Mouse (Mus musculus): ENCODE results near the gene Muc1. TPM values are rescaled to one million over a fixed set of nuclear protein-coding genes. Genes with fewer than 3 reads are reported as not detected.

Gene Muc1
- total and polyA plus RNA-seq, 3 experiments: 0.09 to 0.60 (median 0.38) TPM

DNA sequence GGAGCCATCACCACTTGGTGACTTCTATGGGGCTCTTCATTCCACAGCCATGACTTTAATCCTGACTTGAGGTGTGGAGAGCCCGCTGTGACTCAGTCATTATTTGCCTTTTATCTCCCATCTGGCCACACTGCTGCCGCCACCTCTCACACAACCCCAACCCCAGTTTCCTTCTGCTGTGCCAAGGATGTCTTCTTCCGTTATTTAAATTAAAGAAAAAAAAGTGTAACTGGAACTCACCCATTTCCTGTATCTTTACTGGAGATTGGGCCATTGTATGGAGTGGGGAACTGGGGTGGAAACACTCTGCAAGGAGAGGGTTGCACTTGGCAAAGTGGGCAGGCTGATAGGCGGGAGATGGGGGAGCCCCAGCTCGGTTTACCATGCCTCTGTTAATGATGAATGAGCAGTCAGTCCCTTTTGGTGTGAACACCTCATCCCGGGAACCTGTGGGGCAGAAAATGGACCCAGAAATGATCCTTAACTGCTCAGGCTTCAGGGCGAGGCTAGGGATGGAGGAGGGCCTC is 46.3 kb upstream of the Muc1 start:
- H3K27ac ChIP-seq (ENCODE audit: insufficient read depth, low read depth): no peak overlapping the region
- no peaks in the 10 kb centered on the region for H3K79me2 ChIP-seq (replicated peaks; ENCODE audit: control insufficient read depth, extremely low read depth, insufficient read depth, poor library complexity, severe bottlenecking)
- no peak for TF ChIP-seq ELF1 (IDR thresholded peaks at IDR 0.05; ENCODE audit: low read depth, low read length)
- H3K4me1 ChIP-seq (ENCODE audit: control insufficient read depth in 1 of 2, insufficient read depth in 2 of 2): peaks cover 0 to 10% of the 10 kb centered on the region in 2 experiments; a peak in 2 of 4 replicates
- H3K9ac ChIP-seq (ENCODE audit: insufficient read depth, low read depth): no peak overlapping the region
- no peak for DNase-seq (ENCODE audit: extremely low read depth)
- dilution Hi-C loops (cut with MboI; ENCODE audit: extremely low pct_ligation_motif_present, extremely low pct_unique_long_range_greater_than_20kb, low sequenced_read_pairs): no loop called here
- H3K9me3 ChIP-seq (replicated peaks; ENCODE audit: low read length): no peaks in the 10 kb centered on the region
- H3K4me2 ChIP-seq (ENCODE audit: insufficient read depth, low read depth, poor library complexity, severe bottlenecking): no peak overlapping the region
- H3K4me3 ChIP-seq (replicated peaks in 1 of 3; ENCODE audit: low read depth in 2 of 3, low read length in 2 of 3, poor library complexity in 1 of 3): no peak overlapping the region
- peaks cover 64 to 95% of the 10 kb centered on the region in 2 experiments for H3K36me3 ChIP-seq (replicated peaks in 1 of 2; ENCODE audit: control insufficient read depth in 1 of 2, insufficient read depth in 1 of 2, low read length in 1 of 2)
- in situ Hi-C loops (cut with MboI; ENCODE audit: low pct_ligation_motif_present, low pct_unique_long_range_greater_than_20kb, low sequenced_read_pairs): no loop called here
- no peaks in the 10 kb centered on the region for H3K27me3 ChIP-seq (replicated peaks)

DNA sequence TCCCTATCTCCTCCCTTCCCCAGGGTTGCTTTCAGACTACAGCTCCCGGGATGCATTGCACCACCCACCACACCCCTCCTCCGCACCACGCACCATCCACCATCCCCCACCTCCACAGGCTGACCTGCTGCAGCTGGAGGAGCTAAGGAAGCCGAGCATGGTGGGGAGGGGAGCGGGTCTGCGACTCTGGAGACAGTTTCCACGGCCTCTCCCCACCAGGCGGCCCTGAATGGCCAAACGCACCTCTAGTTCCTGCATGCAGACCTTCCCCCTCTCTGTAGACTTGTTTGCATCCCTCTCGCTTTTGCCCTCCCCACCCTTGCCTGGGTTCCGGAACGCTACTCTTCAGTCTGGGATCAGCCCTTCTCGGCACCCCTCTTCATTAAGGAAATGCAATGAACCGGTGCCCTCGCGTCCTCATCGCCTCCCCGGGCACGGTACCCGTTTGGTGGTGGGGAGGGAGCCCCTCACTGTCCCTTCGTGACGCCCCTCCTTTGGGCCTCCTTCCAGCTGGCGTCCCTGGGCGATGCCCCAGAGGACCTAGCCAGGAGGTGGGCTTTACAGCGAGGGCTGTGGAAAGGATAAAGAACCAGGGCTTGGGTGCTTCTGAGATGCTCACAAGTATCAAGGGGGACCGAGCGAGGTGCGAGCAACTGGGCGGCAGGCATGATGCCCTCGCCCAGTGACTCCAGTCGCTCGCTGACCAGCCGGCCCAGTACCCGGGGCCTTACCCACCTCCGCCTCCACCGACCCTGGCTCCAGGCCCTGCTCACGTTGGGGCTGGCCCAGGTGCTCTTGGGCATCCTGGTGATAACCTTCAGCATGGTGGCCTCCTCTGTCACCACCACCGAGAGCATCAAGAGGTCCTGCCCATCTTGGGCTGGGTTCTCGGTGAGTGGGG is 45.5 kb upstream of the Muc1 start, which contains the start of gene Fam189b:
Gene Fam189b, plus strand, starts transcription at position 86 of the 901 bp plus-strand sequence.
- in situ Hi-C loops (cut with MboI; ENCODE audit: low pct_ligation_motif_present, low pct_unique_long_range_greater_than_20kb, low sequenced_read_pairs): no loop called here
- Histone ChIP-seq H3K27ac (ENCODE audit: insufficient read depth, low read depth) (no peak within 1 kb of the TSS), H3K27me3 (replicated peaks) (no peaks in the 10 kb centered on the region), H3K9me3 (replicated peaks; ENCODE audit: low read length) (no peaks in the 10 kb centered on the region), H3K79me2 (replicated peaks; ENCODE audit: control insufficient read depth, extremely low read depth, insufficient read depth, poor library complexity, severe bottlenecking) (no peaks in the 10 kb centered on the region), H3K36me3 (replicated peaks in 1 of 2; ENCODE audit: control insufficient read depth in 1 of 2, insufficient read depth in 1 of 2, low read length in 1 of 2) (peaks cover 64 to 95% of the 10 kb centered on the region in 2 experiments), H3K4me1 (ENCODE audit: control insufficient read depth in 1 of 2, insufficient read depth in 2 of 2) (peaks cover 0 to 9% of the 10 kb centered on the region in 2 experiments; a peak in 2 of 4 replicates), H3K9ac (ENCODE audit: insufficient read depth, low read depth) (no peak within 1 kb of the TSS), H3K4me3 (replicated peaks in 1 of 3; ENCODE audit: low read depth in 2 of 3, low read length in 2 of 3, poor library complexity in 1 of 3) (no peak within 1 kb of the TSS), H3K4me2 (ENCODE audit: insufficient read depth, low read depth, poor library complexity, severe bottlenecking) (no peak within 1 kb of the TSS)
- no peak for DNase-seq (ENCODE audit: extremely low read depth)
- dilution Hi-C loops (cut with MboI; ENCODE audit: extremely low pct_ligation_motif_present, extremely low pct_unique_long_range_greater_than_20kb, low sequenced_read_pairs): no loop called here
- TF ChIP-seq RCOR1 (conservative IDR thresholded peaks at IDR 0.05; ENCODE audit: low read depth, low read length): no peak
- no peak for TF ChIP-seq E2F4 (IDR thresholded peaks at IDR 0.05; ENCODE audit: insufficient replicate concordance, low read depth, low read length)
- no peak for TF ChIP-seq ETS1 (conservative IDR thresholded peaks at IDR 0.05; ENCODE audit: low read depth, low read length)
- TF ChIP-seq UBTF (IDR thresholded peaks at IDR 0.05; ENCODE audit: low read depth, low read length): no peak
- no peak for TF ChIP-seq EP300 (IDR thresholded peaks at IDR 0.05; ENCODE audit: low read length)
- no peak for TF ChIP-seq NRF1 (IDR thresholded peaks at IDR 0.05; ENCODE audit: low read depth, low read length)
- TF ChIP-seq POLR2A (IDR thresholded peaks at IDR 0.05; ENCODE audit: low read depth, low read length): no peak; the same call in 1 of the 2 replicates
- TF ChIP-seq MEF2A (IDR thresholded peaks at IDR 0.05; ENCODE audit: borderline replicate concordance, low read depth, low read length): no peak
- TF ChIP-seq HCFC1 (IDR thresholded peaks at IDR 0.05; ENCODE audit: low read depth, low read length): no peak
- TF ChIP-seq KAT2A (IDR thresholded peaks at IDR 0.05; ENCODE audit: insufficient replicate concordance, low read length): no peak
- TF ChIP-seq USF2 (conservative IDR thresholded peaks at IDR 0.05; ENCODE audit: low read depth, low read length): no peak
- TF ChIP-seq JUN (IDR thresholded peaks at IDR 0.05; ENCODE audit: insufficient read depth, low read depth, low read length): no peak
- no peak for TF ChIP-seq ELF1 (IDR thresholded peaks at IDR 0.05; ENCODE audit: low read depth, low read length)
- TF ChIP-seq MXI1 (IDR thresholded peaks at IDR 0.05; ENCODE audit: low read depth, low read length): no peak
- TF ChIP-seq SIN3A (IDR thresholded peaks at IDR 0.05; ENCODE audit: low read length): no peak
- no peak for TF ChIP-seq USF1 (IDR thresholded peaks at IDR 0.05; ENCODE audit: low read depth, low read length)
- TF ChIP-seq CHD2 (IDR thresholded peaks at IDR 0.05; ENCODE audit: low read length): no peak
- no peak for TF ChIP-seq NELFE (IDR thresholded peaks at IDR 0.05; ENCODE audit: low read depth, low read length)
- no peak for TF ChIP-seq ZNF384 (IDR thresholded peaks at IDR 0.05; ENCODE audit: low read depth, low read length)
- no peak for TF ChIP-seq TCF12 (IDR thresholded peaks at IDR 0.05; ENCODE audit: low read depth, low read length)
